Mouse (Mus musculus): ENCODE results near the gene Slc1a3.

GRCm38 (mm10) chr15:8663348-8664099, 47.0 kb downstream of the Slc1a3 start:
- TF ChIP-seq CTCF (IDR thresholded peaks at IDR 0.05; ENCODE audit: borderline replicate concordance, control insufficient read depth, extremely low read depth, insufficient read depth, low read length, poor library complexity) (no peak), POLR2A (IDR thresholded peaks at IDR 0.05; ENCODE audit: control insufficient read depth, extremely low read depth, insufficient read depth, low read length, poor library complexity) (no peak)
